Mouse (Mus musculus): Measurements from ENCODE around the gene Zmiz2. TPM values are rescaled to one million over a fixed set of nuclear protein-coding genes. Genes with fewer than 3 reads are reported as not detected.
"Not testable (repeated sequence)": the region's sequence is repeated elsewhere in the genome, so short reads cannot be mapped to it uniquely, and the experiment has no call there.

Gene Zmiz2
- total RNA-seq, 2 experiments from 2014 or later, result 41.1 to 42.5 TPM

DNA sequence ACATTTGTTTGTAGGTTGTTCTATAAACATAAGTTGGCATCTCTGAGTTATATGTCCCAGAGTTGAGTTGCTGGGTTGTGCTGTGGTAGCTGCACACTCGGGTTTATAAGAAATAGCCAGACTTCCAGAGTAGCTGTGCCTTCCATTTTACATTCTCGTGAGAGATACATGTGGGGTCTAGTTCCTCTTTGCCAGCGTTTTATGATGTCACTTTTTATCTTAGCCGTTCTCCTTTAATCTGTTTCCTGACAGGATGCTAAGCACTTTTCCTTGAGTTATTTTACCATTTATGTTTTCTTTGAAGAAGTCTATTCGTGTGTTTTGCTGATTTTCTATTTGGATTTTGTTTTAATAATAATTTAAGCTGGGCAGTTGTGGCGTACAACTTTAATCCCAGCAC is 4.0 kb downstream of the Zmiz2 start:
- intact Hi-C loops (cut with DNase I), result no loop called here
- no peak for DNase-seq

GRCm38 (mm10) chr11:6393866-6394265 is 5.0 kb downstream of the Zmiz2 start:
- DNase-seq, result no peak
- intact Hi-C loops (cut with DNase I), result no loop called here

DNA sequence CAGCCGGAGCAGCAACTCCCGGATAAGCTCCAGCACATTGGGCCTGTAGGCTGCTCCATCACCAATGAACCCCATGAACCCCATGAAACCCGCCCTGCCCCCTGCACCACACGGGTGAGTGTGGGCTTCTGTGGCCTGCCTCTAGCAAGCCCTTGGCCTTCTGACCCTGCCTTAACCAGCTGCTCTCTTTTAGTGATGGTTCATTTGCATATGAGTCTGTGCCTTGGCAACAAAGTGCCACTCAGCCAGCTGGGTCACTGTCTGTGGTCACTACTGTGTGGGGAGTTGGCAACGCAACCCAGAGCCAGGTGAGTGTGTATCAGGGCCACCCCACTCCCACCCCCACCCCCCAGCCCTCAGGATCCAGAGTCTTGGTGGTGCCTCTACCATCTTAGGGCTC is 6.7 kb downstream of the Zmiz2 start:
- intact Hi-C loops (cut with DNase I), result no loop called here
- no peak for DNase-seq

GRCm38 (mm10) chr11:6398141-6398540 is 9.3 kb downstream of the Zmiz2 start:
- DNase-seq, result no peak
- intact Hi-C loops (cut with DNase I), result no loop called here

- DNase-seq, result peak; percentile 74 to 83
- intact Hi-C loops (cut with DNase I), result no loop called here
Measured at GRCm38 (mm10) chr11:6402515-6403510, 13.9 kb downstream of the Zmiz2 start.

DNA sequence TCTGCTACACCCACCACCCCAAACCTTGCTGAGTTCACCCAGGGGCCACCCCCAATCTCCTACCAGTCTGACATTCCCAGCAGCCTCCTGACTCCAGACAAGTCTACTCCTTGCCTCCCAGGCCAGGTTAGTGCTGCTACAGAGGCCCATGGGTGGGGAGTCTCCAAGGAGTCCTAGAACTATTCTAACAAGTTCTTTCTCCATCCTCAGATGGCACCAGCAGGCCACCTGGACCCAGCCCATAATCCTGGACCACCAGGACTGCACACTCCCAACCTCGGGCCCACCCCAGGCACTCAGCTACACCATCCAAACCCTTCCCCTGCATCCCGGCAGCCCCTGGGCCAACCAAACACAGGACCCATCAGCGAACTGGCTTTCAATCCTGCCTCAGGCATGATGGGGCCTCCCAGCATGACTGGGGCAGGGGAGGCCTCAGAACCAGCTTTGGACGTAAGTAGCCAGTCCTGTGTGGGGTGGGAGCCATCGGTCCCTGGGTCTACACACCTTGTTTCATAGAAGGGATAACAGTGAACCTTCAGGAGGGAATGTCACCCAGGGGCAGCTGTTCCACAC is 15.0 kb downstream of the Zmiz2 start:
- no peak for DNase-seq
- intact Hi-C loops (cut with DNase I), result no loop called here

DNA sequence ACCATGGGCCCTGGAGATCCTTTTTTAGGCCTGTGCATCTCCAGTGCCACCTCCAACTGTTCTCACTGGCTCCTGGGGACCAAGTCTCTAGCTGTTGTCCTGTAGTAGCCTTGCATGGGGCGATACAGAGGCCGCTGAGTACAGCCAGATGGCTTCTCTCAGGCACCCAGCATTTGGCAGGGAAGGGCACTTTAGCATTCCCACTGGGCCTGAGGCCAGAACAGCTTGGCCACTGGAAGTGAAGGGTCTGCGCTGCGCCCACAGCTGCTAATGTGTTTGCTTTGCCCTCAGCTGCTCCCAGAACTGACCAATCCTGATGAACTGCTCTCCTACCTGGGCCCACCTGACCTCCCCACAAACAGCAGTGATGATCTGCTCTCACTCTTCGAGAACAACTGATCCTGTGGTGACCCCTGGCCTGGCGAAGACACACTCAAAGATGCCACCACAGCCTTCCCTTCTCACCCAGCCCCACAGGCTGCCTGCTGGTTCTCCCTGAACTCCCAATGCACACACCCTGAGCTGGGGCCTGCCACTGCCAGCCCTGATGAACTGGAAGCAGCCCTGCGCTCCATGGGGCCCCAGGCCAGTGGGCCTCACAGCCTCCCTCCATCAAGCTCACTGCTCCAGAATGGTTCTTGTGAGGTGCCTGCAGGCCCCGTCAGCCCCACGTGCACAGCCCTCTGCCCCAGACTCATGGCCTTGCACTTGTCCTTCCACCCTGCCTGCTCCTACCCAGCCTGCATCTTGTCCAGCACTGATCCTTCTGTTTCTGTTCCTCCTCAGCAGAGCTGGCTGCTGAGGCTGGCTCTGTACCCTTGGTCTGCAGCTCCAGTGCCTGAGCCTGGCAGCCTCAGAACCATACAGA is 16.1 kb downstream of the Zmiz2 start:
- intact Hi-C loops (cut with DNase I), result no loop called here
- peak; percentile 49 to 75 for DNase-seq

- intact Hi-C loops (cut with DNase I), result no loop called here
- peak; percentile 60 to 73 for DNase-seq
Measured at GRCm38 (mm10) chr11:6405591-6406081, 16.8 kb downstream of the Zmiz2 start.

DNA sequence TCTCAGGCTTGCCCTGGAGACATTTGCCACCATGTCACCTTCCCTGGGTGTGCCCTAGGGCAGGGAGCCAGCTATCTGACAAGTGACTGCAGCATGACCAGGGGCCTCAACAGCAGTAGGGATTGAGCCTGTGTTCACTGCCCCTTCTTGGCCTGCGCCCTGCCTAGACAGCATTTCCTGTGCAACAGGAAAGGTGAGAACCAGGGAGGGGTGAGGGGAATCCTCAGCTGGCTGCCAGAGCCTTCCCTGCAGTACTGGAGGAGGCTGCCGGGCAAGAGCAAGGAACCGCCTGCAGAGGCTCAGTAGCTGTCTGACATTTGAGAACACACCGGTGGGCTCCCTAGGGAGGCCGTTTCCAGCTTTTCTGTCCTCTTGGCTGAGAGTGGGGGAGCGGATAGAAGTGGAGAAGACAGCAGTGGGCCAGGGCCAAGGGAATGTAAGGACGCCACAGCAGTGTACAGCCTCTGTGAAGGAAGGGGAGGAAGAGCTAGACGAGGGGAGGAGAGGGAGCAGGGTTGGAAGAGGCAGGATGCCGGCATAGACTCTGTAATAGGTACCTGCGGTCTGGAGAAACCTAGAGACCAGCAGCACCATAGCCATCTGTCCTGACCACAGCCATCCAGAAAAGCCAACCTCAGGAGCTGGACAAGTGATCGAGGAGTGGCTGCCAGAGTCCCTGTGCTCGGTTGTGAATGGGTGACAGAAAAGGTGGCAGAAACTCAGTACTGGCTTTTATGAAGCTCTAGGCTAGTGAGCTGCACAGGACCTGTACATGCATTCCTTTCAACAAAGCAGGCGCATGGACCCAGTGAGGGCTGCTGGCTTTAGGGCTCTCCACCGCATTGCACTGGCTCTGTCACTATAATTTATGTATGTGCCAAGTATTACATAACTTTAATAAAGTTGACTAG is 17.6 kb downstream of the Zmiz2 start:
- intact Hi-C loops (cut with DNase I), result no loop called here

DNA sequence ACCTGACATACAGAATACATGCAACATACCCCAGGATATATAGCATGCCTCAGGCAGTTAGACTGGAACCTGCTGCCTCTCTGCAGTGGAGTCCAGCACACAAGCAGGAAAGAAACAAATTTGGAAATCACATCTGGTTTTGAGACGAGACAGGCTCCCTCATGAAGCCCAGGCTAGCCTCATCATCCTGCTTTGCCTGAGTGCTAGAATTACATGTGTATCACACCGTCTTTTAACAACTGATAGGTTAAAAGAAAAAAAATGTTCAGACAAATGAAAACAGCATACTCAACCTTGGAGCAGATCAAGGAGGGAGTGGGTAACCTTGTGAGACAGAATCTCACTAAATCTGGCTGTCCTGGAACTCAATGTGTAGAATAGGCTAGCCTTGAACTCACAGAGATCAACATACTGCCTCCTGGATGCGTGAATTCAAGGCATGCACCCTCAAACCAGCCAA is 18.3 kb downstream of the Zmiz2 start:
- intact Hi-C loops (cut with DNase I), result no loop called here
- no peak for DNase-seq

More for the DNA sequence above, 17.6 kb downstream of the Zmiz2 start:
- DNase-seq, result peak; percentile 72 to 76

DNA sequence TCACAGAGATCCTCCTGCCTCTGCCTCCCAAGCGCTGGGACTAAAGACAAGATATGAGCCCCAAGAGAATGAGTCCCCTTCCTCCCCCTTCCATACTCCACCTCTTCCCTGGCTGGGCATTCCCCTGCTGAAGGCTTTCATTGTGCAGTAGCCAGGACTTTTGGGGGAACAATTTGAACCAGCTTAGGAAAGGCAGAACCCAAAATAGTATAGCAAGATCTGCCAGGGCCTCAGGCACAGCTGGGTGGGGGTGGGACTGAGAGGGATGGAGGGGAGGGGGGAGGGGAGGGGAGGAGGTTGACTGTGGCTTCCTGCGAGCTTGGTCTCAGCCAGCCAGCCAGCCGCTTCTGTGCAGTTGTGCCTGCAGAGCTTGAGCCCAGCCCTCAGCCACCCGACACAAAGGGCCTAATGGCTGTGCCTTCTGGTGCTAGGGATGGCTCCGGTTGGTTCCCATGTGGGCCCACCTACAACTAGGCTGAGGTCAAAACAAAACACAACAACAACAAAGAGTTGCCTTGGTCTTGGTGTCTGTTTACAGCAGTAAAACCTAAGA is 21.3 kb downstream of the Zmiz2 start:
- DNase-seq, result no peak
- intact Hi-C loops (cut with DNase I), result loop anchor here (2.0 kb wide), 1 partner anchor 43 kb away; no protein-coding TSS in a partner anchor

DNA sequence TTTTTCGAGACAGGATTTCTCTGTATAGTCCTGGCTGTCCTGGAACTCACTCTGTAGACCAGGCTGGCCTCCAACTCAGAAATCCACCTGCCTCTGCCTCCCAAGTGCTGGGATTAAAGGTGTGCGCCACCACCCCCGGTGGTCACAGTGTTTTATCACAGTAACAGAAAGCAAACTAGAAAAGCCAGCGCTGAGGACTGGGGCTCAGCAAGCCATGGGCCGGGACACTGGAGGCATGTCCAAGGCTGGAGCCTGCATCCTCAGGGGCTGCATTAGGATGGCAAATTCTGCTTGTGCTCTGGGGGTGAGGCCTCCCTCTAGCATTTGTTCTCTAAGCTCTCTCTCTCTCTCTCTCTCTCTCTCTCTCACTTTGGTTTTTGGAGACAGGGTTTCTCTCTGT is 21.9 kb downstream of the Zmiz2 start:
- intact Hi-C loops (cut with DNase I), result loop anchor here (2.0 kb wide), 1 partner anchor 44 kb away; no protein-coding TSS in a partner anchor
- DNase-seq, result not testable (repeated sequence)

- DNase-seq, result peak; percentile 87 to 93
- intact Hi-C loops (cut with DNase I), result loop anchor here (2.0 kb wide), 1 partner anchor 45 kb away; no protein-coding TSS in a partner anchor
Measured at GRCm38 (mm10) chr11:6411684-6412083, 22.8 kb downstream of the Zmiz2 start.

DNA sequence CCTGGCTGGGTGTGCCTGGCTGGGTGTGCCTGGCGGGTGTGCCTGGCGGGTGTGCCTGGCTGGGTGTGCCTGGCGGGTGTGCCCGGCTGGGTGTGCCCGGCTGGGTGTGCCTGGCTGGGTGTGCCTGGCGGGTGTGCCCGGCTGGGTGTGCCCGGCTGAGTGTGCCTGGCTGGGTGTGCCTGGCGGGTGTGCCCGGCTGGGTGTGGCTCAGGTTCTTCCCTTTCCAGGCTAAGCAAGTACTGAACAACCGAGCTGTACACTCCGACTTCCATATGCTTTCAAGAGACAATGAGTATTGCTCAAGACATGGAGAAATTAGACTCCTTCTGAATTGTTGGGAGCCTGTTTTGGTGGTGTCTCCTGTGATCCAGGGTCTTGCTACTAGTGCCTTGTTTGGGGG is 24.4 kb downstream of the Zmiz2 start:
- intact Hi-C loops (cut with DNase I), result no loop called here
- DNase-seq, result no peak

DNA sequence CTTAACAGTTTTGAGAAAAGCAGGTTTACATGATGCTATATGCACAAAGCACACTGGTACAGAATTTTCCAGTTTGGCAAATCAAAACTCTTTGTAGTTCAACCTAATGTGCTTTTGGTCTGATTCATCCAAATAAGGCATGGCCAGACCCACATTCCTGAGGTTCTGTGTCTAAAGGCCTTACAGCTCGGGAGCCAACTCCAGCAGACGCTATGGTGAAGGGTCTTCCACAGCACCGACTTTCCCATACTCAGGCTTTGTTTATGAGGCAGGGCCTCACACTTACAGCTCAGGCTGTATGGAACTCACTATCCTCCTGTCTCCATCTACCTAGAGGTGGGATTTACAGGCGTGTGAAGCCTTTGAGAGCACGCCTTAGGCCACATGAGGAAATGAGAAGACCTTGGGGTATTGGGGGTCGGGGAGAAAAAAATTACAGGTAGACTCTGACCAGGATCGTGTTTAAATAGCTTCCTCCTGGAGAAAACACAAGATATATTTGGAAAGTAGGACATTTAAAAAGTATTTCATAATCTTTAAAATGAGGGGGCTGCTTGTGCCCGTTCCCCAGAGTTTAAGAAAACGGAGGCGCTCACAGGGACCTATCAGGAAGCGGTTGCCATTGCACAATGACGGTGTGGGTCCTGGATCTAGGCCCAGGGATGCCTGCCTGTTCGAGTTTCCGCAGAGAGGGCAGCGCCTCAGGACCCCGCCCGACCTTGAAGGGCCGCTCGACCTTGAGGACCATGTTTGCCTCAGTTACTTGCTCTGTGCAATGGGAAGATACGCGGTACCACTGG is 26.1 kb downstream of the Zmiz2 start, which contains the start of gene Ppia:
Gene Ppia, plus strand, starts transcription at position 693 of the 800 bp plus-strand sequence.
- no peak for DNase-seq
- intact Hi-C loops (cut with DNase I), result no loop called here

DNA sequence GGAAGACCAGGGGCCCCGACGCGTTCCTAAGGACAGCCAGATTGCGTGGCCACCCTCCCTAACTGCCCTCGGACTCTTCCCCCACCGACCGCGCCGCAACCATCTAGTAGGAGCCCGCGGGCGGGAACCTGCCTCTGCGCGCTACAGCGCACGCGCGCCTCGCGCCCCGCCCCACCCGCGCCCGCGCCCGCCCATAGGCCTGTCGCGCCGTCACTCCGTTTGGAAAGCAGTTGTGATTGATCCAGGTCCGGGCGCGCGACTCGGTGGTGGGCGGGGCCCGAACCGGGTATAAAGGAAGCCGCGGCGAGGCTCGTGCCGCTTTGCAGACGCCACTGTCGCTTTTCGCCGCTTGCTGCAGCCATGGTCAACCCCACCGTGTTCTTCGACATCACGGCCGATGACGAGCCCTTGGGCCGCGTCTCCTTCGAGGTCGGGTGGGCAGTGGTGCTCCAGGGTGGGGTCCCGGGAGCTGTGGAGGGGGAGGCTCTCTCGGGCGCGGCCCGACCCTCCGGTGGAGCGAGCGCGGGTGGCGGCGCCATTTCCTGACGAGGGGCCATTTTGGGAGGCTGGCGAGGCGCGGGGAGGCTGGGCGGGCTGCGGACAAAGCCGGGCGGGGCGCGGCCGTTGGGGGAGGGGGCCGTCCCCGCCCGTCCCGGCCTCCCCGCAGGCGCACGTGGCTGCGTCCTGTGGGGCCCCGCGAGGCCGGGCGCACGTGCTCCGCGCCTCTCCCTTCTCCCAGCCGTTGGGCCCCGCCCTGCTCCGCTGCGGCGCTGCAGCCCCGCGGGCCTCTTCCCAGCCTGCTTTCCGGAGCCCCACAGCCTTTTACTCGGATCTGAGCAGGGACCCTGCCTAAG is 26.9 kb downstream of the Zmiz2 start:
- intact Hi-C loops (cut with DNase I), result no loop called here
- DNase-seq, result peak; percentile 99

- intact Hi-C loops (cut with DNase I), result no loop called here
- peak; percentile 77 to 82 for DNase-seq
Measured at GRCm38 (mm10) chr11:6416405-6417034, 27.6 kb downstream of the Zmiz2 start.
